31 mouse cellular contexts compared by ENCODE assay signal in the genomic region with DNA sequence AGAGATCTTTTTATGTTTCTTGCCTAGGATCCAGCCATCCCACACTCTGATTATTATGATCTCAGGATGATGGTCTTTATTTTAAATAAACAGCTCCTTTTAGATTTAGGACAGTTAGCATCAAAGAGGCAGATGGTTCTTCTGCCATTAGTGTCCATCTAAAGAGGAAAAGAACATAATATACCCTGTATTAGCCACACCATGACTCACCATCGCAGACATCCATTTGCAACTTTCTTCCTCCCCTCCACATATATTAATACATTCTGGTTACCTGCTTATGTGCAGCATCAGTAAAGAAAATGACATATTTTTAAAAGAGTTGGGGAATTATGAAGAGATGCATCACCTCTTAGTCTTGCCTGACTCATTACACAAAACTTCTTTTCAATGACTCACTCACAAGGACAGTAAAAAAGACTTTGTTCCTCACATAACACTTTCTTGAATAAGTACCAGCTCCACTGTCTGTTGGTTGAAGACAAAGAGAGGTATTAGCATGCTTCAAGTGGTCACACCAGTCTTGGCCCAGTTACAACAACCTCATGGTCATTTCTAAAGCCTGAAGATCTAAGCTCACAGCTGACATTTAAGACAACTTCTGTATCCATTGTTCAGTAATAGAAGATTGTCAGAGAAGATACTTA.
DNase-seq lines count a peak whose midpoint lies in the region; ATAC-seq and TF ChIP-seq lines count a peak whose summit lies in the region.
"Had no signal": no experiment of that assay in that cellular context is flagged by ENCODE, and none has a peak within 500 bp of the region (broad histone marks: within the 10 kb centered on the region; RNA-seq: fewer than 3 reads in every experiment).

No protein-coding gene starts in this region.

- DNase-seq in left cerebral cortex, adult 2 months (ENCODE audit: extremely low spot score in 1 of 2, low spot score in 2 of 2), result no peak
- DNase-seq in left cerebral cortex, postnatal 4 days, result no peak
- peak; percentile 57 for DNase-seq in 3T3-L1 (ENCODE audit: low read depth, low spot score)
- peak; percentile 67 for DNase-seq in Patski (ENCODE audit: low read depth, low spot score)
- peak; percentile 74 for DNase-seq in telencephalon, adult 2 months (ENCODE audit: low read depth, low spot score)
- DNase-seq in gastrocnemius, adult 2 months, result no peak
- no peak for DNase-seq in lung, postnatal 4 days
- DNase-seq: adrenal gland, postnatal 14 days; cerebellum, adult 11-12 months; cerebellum, adult 9-11 months; gastrocnemius, postnatal 36 days; heart, adult 18-20 months; heart, postnatal 4 days; kidney, adult 9 months; kidney, postnatal 10 days; layer of hippocampus, adult 9-11 months; lung, postnatal 36 days; thymus, postnatal 4 days had no signal

- no peaks in the 10 kb centered on the region for H3K27me3 ChIP-seq in Patski
- H3K27me3 ChIP-seq: embryonic facial prominence, embryonic 13.5 days; heart, embryonic 12.5 days; hindbrain, embryonic 13.5 days; limb, embryonic 12.5 days; liver, embryonic 15.5 days; lung, embryonic 15.5 days; megakaryocyte, embryonic 14.5 days; midbrain, embryonic 12.5 days; neural tube, embryonic 13.5 days had no signal

- no peak for TF ChIP-seq CTCF in left cerebral cortex, adult 2 months (IDR thresholded peaks at IDR 0.05)
- no peak for TF ChIP-seq CTCF in Patski (IDR thresholded peaks at IDR 0.05)
- no peak for TF ChIP-seq CTCF in gastrocnemius, adult 2 months (IDR thresholded peaks at IDR 0.05)

- intact Hi-C loops in left cerebral cortex, adult 2 months (cut with DNase I), result loop anchor here (1.0 to 10.0 kb wide), 8 partner anchors 69 to 1041 kb away; no protein-coding TSS in a partner anchor
- intact Hi-C loops in left cerebral cortex, postnatal 4 days (cut with DNase I), result no loop called here
- intact Hi-C loops in gastrocnemius, adult 2 months (cut with DNase I), result no loop called here

- POLR2A ChIA-PET in Patski (lab: Charles Lee), result no interaction called here

- H3K4me3 ChIP-seq in left cerebral cortex, adult 2 months, result no peak overlapping the region
- H3K4me3 ChIP-seq in gastrocnemius, adult 2 months, result no peak overlapping the region
- H3K4me3 ChIP-seq: embryonic facial prominence, embryonic 13.5 days; forebrain, embryonic 10.5 days; heart, embryonic 12.5 days; hindbrain, embryonic 13.5 days; limb, embryonic 12.5 days; liver, embryonic 15.5 days; lung, embryonic 15.5 days; megakaryocyte, embryonic 14.5 days; midbrain, embryonic 12.5 days; myocyte; neural tube, embryonic 13.5 days had no signal

- ATAC-seq in Patski, result peak; percentile 99
- ATAC-seq: forebrain, embryonic 16.5 days; intestine, embryonic 16.5 days had no signal

- H3K27ac ChIP-seq in left cerebral cortex, adult 2 months, result peak overlapping the region; percentile 84
- H3K27ac ChIP-seq in gastrocnemius, adult 2 months, result no peak overlapping the region
- H3K27ac ChIP-seq: embryonic facial prominence, embryonic 13.5 days; forebrain, embryonic 10.5 days; hindbrain, embryonic 13.5 days; limb, embryonic 12.5 days; liver, embryonic 15.5 days; lung, embryonic 15.5 days; midbrain, embryonic 12.5 days; neural tube, embryonic 13.5 days had no signal

- in situ Hi-C loops in Patski (cut with MboI; ENCODE audit: low pct_unique_long_range_greater_than_20kb), result no loop called here

- CTCF ChIA-PET in Patski (lab: Charles Lee), result no interaction called here

Comparison
In these comparisons a context has a peak if more than half of its experiments do, and no peak if none do; other contexts are left out.
1. DNase-seq: peak in 3T3-L1 (single experiment), Patski (single experiment) and telencephalon, adult 2 months (single experiment); none in left cerebral cortex, adult 2 months (0 of 2), left cerebral cortex, postnatal 4 days (single experiment), gastrocnemius, adult 2 months (single experiment) and lung, postnatal 4 days (0 of 2).